ENCODE assay signal across 9 mouse cellular contexts in the genomic region with DNA sequence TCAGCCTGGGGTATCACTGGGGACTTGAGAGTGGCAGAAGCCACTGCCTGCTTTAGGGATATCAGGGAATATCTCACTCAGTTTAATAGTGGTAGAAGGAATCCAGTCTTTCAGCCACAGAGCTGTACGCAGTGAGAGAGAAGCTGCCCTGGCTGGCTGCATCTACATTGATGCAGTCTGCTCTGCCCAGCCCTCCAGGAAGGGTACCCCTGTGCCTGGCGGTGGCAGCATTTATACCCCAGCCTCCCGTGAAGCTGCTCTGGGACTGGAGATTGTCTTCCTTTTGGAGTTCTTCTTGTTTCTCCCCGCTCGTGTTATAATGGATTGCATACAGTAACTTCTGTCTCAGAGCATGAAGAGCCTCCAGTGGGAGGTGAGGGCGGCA.
A peak's percentile ranks its signal among the peaks of the same experiment; 100 is the strongest.
DNase-seq lines count a peak whose midpoint lies in the region; ATAC-seq lines count a peak whose summit lies in the region.
"Had no signal": no experiment of that assay in that cellular context is flagged by ENCODE, and none has a peak within 500 bp of the region (broad histone marks: within the 10 kb centered on the region; RNA-seq: fewer than 3 reads in every experiment).

No protein-coding gene starts in this region.

- H3K9ac ChIP-seq in lung, embryonic 15.5 days: no peak overlapping the region
- H3K9ac ChIP-seq in intestine, embryonic 16.5 days (ENCODE audit: low read depth, low read length): 0 out of 2 replicates have a peak overlapping the region, but pooled peaks have one; percentile 6
- no peak overlapping the region for H3K9ac ChIP-seq in neural tube, embryonic 14.5 days (replicated peaks; ENCODE audit: low read depth, low read length)

- 72% methylated on average over 6 of the region's 6 CpGs for WGBS in lung, embryonic 15.5 days
- 67% methylated on average over 6 of the region's 6 CpGs for WGBS in intestine, embryonic 16.5 days
- WGBS in neural tube, embryonic 14.5 days: 63% methylated on average over 6 of the region's 6 CpGs

- H3K27me3 ChIP-seq in lung, embryonic 15.5 days: no peaks in the 10 kb centered on the region
- H3K27me3 ChIP-seq in intestine, embryonic 16.5 days (replicated peaks; ENCODE audit: control insufficient read depth, insufficient read depth, low read length): no peaks in the 10 kb centered on the region
- no peaks in the 10 kb centered on the region for H3K27me3 ChIP-seq in neural tube, embryonic 14.5 days (ENCODE audit: control insufficient read depth, insufficient read depth, low read length)

- no peaks in the 10 kb centered on the region for H3K9me3 ChIP-seq in lung, embryonic 15.5 days
- H3K9me3 ChIP-seq in intestine, embryonic 16.5 days (ENCODE audit: control insufficient read depth, low read length): no peaks in the 10 kb centered on the region
- no peaks in the 10 kb centered on the region for H3K9me3 ChIP-seq in neural tube, embryonic 14.5 days (ENCODE audit: control insufficient read depth, low read length)

- DNase-seq in frontal cortex, postnatal 25 days (ENCODE audit: low spot score in 2 of 2): no peak
- no peak for DNase-seq in lung, adult 18-20 months
- DNase-seq in right cerebral cortex, postnatal 14 days: no peak
- no peak for DNase-seq in layer of hippocampus, adult 18-20 months (ENCODE audit: low spot score in 2 of 2)
- DNase-seq: kidney, postnatal 36 days had no signal

- peaks cover 11% of the 10 kb centered on the region for H3K4me1 ChIP-seq in lung, embryonic 15.5 days
- peaks cover 9% of the 10 kb centered on the region; the same call in 1 of the 2 replicates for H3K4me1 ChIP-seq in intestine, embryonic 16.5 days (ENCODE audit: control insufficient read depth, insufficient read depth, low read length)
- H3K4me1 ChIP-seq in neural tube, embryonic 14.5 days (ENCODE audit: control insufficient read depth, insufficient read depth, low read length): peaks cover 13% of the 10 kb centered on the region; the same call in 1 of the 2 replicates

- no peaks in the 10 kb centered on the region for H3K36me3 ChIP-seq in lung, embryonic 15.5 days
- H3K36me3 ChIP-seq in intestine, embryonic 16.5 days (ENCODE audit: control insufficient read depth, insufficient read depth, low read length): 0 out of 2 replicates have a peak, but pooled peaks cover 3% of the 10 kb centered on the region
- no peaks in the 10 kb centered on the region for H3K36me3 ChIP-seq in neural tube, embryonic 14.5 days (ENCODE audit: control insufficient read depth, insufficient read depth, low read length)

- peak overlapping the region; percentile 67; the same call in 1 of the 2 replicates for H3K27ac ChIP-seq in lung, embryonic 15.5 days
- H3K27ac ChIP-seq in intestine, embryonic 16.5 days (ENCODE audit: low read length): 0 out of 2 replicates have a peak overlapping the region, but pooled peaks have one; percentile 17
- peak overlapping the region; percentile 35; the same call in 1 of the 2 replicates for H3K27ac ChIP-seq in neural tube, embryonic 14.5 days (ENCODE audit: low read depth, low read length)

- peak; percentile 77 for ATAC-seq in frontal cortex, adult (ENCODE audit: low TSS enrichment)
- ATAC-seq in lung, embryonic 15.5 days (ENCODE audit: borderline replicate concordance, extremely low read depth, low FRiP score, low TSS enrichment): peak; percentile 21; the same call in 1 of the 2 replicates
- ATAC-seq in intestine, embryonic 16.5 days: 0 out of 2 replicates have a peak, but pooled peaks have one; percentile 29
- peak; percentile 47 for ATAC-seq in neural tube, embryonic 14.5 days (ENCODE audit: low read depth)

- no peak overlapping the region for H3K4me3 ChIP-seq in lung, embryonic 15.5 days
- H3K4me3 ChIP-seq in intestine, embryonic 16.5 days (ENCODE audit: low read length): no peak overlapping the region
- H3K4me3 ChIP-seq in neural tube, embryonic 14.5 days (ENCODE audit: low read depth, low read length): no peak overlapping the region

- H3K4me2 ChIP-seq in lung, embryonic 15.5 days: no peak overlapping the region
- no peak overlapping the region for H3K4me2 ChIP-seq in intestine, embryonic 16.5 days (ENCODE audit: low read depth, low read length)
- no peak overlapping the region for H3K4me2 ChIP-seq in neural tube, embryonic 14.5 days (ENCODE audit: low read depth, low read length)

Comparison
In these comparisons a context has a peak if more than half of its experiments do, and no peak if none do; other contexts are left out.
1. ATAC-seq: peak in every context shown above with its lines; median percentile 77 in frontal cortex, adult; 47 in neural tube, embryonic 14.5 days; 29 in intestine, embryonic 16.5 days; 21 in lung, embryonic 15.5 days.
2. H3K27ac ChIP-seq: peak in every context shown above with its lines; median percentile 67 in lung, embryonic 15.5 days; 35 in neural tube, embryonic 14.5 days; 17 in intestine, embryonic 16.5 days.